Mouse (Mus musculus): ENCODE data around the gene Nr3c2.

Gene Nr3c2

DNA sequence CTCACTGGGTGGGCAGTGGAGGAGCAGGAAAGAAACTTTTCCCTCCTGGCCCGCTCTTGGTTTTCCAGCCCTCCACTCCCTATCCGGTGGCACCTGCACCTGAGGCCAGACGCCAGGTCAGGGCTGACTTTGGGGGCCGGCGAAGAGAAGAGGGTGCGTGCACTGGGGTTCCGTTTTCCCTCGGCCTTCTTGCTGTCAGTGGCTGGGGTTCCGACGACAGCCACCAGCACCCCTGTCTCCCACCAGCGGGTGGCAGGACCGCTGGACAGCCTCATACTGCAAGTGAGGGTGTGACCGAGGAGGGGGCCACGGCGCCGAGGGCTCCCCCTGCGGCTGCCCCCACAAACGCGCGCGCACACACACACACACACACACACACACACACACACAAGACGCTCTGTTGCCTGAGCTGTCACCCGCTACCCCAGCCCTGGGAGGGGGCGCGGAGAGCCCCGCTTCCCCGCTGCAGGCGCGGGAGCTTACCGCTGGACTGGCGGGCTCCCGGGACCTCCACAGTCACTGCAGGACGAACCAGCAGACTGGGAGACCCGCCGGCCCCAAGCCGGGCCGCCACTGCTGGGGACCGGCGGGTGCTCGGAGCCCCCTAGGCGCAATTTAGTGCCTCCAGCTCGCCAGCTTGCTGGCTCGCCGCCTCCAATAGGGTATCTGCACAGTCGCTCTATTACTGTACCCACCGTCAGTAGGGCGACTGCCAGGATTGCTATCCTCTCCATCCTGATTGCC lies at the start of gene Nr3c2:
Gene Nr3c2 (plus strand): TSS at position 32 of the 744 bp plus-strand sequence.
- DNase-seq (ENCODE audit: low spot score): peak; percentile 15

DNA sequence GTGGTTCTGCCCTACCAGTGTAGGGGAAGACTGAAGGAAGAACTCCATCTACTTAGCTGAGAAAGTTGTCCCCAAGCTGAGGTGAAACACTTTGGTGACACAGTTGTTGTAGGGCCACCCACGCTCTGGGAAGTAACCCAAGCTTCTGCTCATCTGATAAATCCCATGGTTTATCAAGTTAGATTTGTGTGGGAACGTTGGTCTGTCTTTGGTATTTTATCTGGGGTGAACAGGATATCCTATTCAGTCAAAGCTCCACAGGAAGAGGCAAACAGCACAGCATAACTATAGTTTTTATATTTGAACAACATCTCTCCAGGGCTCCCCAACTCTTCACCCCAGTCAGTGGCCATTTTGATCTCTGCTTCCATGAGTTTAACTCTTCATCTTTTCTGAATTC lies 40.7 kb upstream of the Nr3c2 start:
- no peak for DNase-seq (ENCODE audit: low spot score)

DNA sequence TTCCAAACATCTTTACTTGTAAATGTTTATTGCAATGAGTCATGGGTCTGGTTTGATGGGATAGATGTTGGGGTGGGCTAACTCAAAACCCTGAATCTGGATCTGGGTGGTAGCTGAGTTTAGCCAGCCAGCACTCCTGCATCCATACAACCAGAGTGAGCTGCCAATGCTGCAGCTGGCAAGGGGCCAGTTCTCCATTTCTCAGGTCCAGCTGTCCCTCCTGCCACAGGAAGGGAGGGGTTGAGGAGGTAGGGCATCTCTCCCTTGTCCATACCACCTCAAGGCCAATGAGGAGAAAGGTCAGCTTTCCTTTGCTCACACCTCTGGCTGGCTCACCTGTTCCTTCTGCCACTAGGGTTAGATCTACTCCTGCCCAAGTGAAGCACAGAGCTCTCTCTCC lies 39.5 kb upstream of the Nr3c2 start:
- DNase-seq (ENCODE audit: low spot score): no peak

DNA sequence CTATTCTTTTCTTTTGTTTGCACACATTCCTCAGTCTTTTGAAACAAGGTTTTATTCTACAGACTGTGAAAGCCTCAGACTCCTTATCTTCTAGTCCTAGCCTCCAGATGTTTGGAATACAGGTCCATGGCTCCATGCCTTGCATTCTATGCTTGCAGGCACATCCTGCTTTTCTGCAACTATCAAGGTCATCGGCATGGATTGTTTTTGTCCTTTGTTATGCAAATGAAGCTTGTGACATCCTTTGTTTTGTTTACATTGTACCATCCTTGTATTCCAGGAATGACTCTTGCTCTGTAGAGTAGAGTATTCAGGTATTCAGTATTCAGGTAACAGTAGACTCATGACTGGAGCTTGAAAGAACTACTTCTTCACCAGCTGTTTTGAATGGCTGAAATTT lies 36.2 kb upstream of the Nr3c2 start:
- no peak for DNase-seq (ENCODE audit: low spot score)

DNA sequence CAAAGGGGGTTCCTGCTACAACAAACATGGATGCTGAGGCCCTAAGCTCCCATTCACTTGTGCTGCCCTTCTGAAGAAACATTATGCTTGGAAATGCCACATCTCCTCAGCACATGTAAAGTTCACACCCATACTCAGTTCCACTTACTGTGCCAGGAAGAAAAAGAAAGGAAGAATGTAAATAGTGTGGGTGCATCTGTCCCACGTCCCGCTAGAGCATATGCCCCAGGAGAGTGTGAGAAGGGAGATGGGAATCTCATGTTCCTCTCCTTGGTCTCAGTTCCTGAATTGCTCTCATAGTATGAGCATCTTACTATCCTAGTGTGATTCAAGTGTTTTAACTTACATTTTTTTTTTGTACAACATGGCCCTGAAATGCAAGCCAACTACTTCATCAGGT lies 22.4 kb upstream of the Nr3c2 start:
- no peak for DNase-seq (ENCODE audit: low spot score)

DNA sequence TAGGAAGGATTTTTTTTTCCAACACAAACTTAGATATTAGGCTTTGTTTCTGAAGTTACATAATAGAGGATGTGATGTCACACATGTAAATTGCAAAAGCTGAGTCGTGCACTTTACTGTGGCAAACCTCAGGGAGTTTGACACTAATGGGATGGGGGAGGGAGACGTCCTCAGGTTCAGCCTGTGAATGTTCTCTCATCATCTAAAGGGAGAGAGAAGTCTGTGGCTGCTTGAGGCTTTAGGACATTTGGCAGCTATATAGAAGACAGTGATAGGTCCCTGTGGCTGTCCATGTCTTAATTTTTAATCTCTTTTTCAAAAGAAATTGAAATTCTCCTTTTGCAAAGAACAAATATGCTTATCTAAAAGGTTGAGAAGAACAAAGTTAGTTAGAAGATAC lies 2.2 kb upstream of the Nr3c2 start:
- no peak for DNase-seq (ENCODE audit: low spot score)

DNA sequence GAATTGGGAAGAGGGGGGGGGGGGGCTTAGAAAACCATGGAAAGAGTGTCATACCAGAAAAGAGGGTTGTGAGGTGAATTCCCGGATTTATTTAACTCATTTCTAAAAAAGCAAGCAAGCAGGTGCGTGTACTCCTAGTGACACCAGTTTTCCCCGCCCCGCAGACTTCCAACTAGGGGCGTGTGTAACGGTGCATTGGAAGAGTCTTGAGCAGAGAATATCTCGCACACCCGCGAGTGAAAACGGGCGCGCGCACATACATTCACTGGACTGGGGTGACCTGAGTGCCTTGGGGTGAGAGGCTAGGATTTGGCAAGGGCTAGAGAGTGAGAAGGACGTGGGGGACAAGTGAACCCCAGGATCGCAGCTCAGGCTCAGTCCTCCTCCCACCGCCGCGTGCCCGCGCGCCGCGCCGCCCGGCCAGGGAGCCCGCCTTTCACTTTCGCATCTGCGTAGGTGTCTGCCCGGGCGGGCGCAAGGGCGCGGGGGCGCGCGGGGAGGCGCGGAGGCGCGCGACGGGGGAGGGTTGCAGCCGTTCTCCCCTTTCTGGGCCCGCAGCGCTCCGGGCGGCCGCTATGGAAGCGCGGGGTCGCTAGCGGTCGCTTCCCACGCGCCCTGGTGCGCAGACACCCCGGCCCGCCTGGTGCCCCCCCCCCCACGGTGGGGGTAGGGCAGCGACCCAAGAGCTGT lies 376 bp upstream of the Nr3c2 start:
- DNase-seq (ENCODE audit: low spot score): peak; percentile 24

DNA sequence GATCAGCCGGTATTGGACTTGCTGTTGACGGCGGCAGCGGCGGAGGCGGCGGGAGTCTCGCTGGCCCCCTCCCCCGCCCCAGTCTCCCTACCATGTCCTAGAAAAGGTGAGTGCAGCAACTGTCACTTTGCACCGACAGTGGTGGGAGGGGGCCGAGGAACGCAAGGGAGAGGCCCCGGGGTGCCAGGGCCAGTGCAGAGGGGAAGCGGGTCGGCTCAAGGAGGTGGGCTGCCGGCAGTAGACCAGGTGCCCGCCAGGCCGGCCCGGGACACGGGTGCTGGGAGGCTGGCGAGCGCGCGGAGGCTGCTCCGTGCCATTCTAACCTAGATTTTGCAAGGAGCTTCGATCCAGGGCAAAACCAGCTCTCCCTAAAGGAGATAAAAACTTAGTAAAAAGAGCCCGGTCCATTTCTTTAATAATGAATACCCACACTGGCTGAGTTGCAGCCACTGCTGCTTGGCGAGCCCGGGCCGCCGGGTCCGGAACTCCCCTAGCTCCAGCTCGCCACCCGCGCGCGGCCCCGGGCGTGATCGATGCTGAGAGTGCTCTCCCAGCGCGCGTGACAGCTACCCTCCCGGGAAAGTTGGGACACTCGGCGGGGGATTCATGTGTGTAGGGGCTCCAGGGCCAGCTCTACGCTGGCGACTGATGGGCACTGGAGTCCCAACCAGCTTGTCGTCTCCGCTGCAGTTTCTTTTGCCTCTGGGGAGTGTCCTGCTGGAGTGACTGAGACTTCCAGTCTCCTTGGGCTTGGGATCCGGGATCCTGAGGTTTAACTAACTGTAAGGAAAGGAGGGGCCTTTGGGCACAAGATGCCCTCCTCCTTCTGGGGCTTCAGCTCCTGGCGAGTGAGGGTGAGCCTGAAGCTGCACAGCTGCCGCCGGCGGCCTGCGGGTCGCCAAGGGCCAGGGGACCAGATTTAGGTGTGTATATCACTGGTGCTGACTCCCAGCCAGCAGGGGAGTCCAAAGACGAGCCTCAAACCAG lies 1.2 kb downstream of the Nr3c2 start:
- peak; percentile 25 for DNase-seq (ENCODE audit: low spot score)

DNA sequence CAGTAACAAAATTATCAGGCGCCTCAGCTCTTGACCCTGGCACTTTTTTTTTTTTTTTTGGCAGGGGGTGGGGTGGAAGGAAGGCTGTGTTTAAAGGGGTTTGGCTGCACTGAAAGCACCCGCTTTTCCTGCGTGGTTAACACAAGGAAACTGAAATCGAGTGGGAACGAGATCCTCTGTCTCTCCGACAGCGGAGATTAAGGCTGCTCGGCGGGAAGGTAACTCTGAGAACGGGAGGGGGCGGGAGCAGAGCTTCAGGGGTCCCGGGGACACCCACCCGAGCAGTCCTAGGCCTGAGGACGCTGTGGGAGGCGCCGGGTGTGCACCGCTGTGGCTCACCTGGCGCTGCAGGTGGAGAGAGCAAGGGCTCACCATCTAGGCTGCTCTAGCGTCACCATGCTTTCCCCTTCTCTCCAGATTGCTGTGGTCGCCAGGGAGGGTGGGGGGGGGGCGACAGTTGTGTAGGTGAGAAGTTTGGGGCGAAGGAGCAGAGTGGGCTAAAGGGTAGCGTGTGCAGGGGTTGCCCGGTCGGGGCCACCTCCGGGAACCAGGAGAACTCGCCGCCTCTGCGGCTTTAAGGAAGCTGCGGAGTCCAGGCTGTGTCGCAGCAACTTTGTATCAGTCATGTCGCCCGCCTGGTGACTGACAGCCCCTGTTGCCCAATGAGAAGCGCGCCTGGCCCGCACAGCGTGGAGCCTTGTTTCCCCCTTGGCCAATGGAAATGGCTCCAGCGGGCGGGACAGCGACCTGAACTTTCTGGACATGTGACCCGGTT lies 2.4 kb downstream of the Nr3c2 start:
- peak; percentile 89 for DNase-seq (ENCODE audit: low spot score)

DNA sequence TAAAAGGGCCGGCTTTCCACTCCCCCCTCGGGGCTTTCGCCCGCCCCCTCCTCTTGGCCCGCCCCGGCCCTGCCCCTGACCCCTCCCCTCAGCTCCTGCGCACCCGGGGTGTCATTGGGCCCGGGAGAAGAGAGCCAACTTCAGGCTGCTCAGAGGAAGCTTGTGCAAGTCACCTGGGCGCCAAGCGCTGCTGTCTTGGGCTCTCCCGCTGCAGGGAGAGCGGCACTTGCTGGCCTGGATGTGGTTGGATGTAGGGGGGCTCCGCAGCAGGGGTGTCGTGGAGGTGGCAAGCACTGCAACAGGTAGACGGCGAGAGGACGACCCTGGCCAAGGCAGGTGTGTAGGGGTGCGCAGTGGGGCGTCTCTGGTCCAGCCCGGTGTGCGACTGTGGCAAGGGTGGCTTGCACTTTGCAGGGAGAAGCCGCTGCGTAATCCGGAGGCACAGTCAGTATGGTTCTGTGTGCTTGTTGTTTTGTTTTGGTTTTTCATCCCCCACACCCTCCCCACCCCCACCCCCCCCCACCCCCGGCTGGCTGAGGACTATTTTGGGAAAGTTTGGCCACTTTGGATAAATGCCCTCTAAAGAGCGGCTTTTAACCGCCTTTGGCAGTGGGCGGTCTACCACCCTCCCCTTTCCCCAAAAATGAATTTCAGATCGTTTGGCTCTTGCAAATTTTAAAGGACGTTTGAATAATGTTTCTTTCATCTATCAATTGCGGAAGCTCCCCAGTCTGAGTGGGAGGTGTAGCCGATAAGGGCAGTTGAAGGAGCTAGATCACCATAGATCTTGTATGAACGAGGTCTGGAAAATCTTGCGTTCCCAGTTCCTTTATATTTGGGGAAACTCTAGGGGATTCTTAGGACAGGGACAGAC lies 3.2 kb downstream of the Nr3c2 start:
- DNase-seq (ENCODE audit: low spot score): no peak

DNA sequence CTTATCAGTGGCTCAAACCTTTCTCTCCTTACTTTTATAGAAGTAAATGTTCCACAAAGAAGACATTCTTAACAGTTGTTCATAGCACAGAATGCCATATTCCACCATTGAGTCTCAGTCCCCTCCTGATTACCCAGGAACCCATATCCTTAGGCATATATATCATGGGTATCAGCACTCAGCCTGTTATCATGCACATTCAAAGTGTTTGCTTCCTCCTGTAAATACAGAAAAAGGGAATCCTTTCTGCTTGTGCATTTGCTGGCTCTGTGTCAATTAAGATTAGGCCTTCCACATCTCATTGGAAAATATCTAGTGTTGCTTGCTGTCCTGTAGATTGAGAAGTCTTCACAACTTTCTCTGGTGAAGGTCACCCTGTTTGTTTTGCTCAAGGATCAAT lies 12.0 kb downstream of the Nr3c2 start:
- no peak for DNase-seq (ENCODE audit: low spot score)

DNA sequence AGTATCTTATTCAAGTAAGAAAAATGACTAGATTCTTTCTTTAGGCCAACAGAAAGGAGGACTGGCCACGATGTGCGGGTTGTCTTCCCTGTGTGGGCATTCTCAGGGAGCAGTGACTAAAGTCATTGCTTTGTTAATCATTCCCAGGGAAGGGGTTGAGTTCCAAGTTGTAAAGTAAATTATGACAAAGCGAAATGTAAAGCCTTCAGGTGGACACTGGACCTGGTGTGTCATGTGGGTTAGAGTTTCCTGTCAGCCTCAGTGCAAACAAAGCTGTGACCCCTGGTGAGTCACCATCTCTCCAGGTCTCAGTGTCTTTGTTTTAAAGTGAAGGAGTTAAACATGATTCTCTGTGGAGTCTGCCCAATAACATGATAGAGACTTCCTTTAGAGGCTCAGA lies 13.4 kb downstream of the Nr3c2 start:
- DNase-seq (ENCODE audit: low spot score): no peak

DNA sequence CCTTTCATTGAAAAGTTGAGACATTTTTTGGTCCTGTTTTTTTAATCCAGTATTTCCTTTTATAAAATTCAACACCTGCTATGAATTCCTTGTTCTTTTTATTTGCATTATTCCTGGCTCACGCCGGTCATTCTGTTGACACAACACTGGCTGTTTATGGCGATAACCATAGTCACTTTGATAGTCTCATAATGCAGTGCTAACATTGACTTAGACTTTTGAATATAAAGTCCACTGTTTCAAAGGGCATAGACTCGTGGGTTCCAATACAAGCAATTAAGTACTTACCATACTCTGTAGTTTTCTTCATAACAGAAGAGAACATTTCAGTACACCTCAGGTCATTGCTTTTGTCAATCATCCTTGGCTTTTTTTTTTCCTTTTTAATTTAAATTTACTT lies 14.0 kb downstream of the Nr3c2 start:
- DNase-seq (ENCODE audit: low spot score): no peak

DNA sequence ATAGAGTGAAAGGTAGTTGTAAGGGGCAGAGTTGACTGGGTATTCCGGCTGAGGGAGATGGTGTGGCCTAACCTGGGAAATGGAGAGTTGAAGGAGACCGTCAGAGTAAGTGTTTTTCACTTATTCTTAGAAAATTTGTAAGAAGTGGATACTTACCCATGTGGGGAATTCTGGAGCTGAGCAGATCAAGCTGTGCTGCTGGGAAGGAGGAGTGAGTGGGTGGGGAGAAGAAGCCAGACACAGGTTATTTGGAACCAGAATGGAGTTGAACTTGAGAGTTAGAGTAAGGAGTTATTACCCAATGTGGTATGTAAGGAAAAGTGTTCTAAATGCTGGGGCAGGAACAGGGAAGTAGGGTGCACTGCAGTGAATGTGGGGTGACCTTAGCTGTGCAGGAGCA lies 16.0 kb downstream of the Nr3c2 start:
- DNase-seq (ENCODE audit: low spot score): no peak

DNA sequence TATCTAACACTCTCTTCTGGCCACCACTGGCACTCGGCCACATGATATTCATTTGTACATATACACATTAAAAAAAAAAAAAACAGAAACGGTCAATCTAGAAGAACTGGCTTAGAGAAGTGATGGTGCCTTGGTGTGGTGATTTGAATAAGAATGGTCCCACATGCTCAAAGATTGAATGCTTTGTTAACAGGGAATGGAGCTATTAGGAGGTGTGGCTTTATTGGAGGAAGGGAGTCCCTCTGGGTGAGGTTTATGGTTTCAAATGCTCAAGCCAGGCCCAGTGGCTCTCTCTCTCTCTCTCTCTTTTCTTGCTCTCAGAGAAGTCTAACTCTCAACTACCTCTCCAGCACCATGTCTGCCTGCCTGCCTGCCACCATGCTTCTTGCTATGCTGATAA lies 20.3 kb downstream of the Nr3c2 start:
- DNase-seq (ENCODE audit: low spot score): no peak

DNA sequence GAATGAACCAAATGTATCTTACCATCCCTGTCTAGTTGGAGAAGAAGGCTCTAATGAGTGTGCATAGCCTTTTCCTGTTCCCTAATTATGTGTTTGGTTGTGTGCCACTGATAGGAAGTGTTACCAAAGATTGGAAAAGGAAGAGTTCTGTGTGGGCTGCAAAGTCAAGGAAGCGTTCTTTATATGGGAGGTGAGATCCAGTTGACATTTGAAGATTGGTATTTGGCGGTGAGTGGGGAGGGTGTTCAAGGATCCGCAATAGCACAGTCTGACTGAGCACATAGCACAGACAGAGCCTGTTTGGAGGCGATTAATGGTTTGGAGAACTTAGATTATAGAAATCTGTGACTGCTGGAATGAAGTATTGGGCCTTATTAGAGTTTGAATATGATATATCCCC lies 24.9 kb downstream of the Nr3c2 start:
- DNase-seq (ENCODE audit: low spot score): no peak

DNA sequence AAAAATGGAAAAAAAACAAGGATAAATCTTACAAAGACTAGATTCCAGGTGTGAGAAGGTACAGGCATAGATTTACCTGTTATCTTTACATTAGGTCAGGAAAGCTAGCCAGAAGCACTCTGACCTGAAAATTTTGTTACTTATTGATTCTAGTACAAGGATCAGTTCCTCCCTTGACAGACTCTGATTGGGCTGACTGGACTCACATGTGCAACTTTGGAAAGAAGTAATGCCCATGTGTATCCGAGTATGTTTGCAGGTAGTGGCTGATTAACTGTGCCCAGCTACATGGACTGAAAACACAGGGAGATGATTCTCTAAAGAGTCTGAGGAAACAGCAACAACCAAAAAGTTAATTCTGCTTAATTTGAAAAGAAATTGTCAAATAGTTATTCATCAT lies 29.1 kb downstream of the Nr3c2 start:
- no peak for DNase-seq (ENCODE audit: low spot score)

DNA sequence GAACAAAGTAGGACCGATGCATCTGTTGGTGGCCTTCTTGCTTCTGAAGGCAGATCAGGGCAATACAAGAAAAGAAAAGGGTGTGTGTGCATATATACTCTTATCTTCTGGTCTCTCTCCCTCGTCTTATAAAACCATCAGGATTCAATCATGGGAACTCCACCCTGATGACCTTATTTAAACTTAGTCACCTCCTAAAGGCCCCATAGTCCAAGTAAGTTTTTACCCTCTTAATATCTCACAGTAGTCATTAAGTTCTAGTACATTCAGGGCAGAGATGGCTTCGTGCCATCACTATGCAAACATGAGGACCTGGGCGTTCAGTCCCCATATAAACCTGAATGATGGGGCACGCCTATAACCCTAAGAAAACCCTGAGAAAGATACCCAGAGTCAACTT lies 29.6 kb downstream of the Nr3c2 start:
- no peak for DNase-seq (ENCODE audit: low spot score)

DNA sequence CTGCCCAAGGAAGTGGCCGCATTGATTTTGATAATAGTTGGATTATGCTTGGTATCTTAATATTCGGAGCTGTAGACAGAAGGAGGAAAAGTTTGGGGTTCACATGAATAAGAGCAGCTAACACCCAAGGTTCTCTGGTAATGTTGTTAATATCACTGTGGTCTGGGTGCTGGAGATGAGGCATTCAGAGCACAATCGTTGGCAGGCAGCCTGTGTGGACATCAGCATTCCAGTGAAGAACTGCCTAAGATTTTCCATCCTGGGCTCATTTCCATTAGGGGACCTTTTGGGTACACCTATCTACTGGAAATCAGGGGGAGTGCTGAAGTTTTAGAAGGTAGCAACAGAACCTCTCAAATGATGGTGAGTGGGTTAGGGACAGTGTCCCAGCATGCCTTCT lies 65.8 kb downstream of the Nr3c2 start:
- no peak for DNase-seq (ENCODE audit: low spot score)

DNA sequence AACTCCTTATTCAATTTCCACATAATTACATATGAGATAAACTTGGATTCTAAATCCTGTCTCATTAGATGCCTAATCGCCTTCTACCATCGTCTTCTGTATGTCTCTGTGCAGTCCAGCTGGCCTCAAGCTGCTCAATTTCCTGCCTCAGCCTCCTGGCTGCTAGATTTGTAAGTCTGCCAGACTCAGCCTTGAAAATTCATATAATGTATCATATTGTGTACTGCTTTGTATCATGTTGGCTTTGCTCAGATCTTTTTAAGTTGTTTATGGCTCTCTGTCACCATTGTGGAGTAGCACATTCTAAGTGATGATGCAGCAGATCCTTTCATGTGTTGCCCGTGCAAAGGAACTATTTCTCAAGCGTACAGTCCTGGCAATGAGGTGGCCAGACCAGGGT lies 71.9 kb downstream of the Nr3c2 start:
- DNase-seq (ENCODE audit: low spot score): no peak

Measured in ovary, postnatal 10 days (tissue).